Mouse (Mus musculus): ENCODE data around the gene Ets2. TPM values are rescaled to one million over a fixed set of nuclear protein-coding genes. Genes with fewer than 3 reads are reported as not detected.
"Not testable (repeated sequence)": the region's sequence is repeated elsewhere in the genome, so short reads cannot be mapped to it uniquely, and the experiment has no call there.

The Ets2 gene
- polyA plus RNA-seq, 1 experiment: 42.6 TPM

- no peak for DNase-seq (ENCODE audit: low spot score)
These were observed 32.9 kb downstream of the Ets2 start for GRCm38 (mm10) chr16:95734785-95735184.

DNA sequence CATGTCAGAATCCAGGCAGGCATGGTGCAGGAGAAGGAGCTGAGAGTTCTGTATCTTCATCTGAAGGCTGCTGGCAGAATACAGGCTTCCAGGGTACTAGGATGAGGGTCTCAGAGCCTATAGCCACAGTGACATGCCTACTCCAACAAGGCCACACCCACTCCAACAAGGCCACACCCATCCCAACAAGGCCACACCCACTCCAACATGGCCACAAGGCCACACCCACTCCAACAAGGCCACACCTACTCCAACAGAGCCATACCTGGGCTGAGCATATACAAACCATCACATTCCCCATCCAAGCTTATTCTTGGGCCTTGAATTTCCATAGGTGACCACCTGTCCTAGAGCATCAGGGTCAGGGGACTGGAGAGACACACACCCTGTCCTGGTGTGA lies 34.2 kb downstream of the Ets2 start:
- no peak for DNase-seq (ENCODE audit: low spot score)

DNA sequence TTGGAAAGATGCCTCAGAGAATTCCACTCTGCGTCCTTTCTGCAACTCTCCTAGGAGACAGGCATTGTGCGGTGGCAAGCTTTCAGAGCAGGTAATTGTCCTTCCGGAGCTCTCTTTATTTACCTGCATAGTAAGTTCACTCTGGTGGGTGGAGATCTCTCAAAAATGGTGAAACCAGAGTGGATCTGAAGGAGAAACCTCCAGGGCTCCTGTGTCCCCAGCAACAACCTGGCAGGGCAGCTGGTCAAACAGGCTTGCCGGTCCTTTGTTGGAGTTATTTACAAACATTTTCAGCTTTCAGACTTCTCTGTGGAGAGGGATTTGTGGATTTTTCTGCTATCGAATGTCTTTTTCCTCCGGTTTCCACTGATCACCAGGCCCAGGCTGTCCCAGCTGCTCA lies 34.6 kb downstream of the Ets2 start:
- no peak for DNase-seq (ENCODE audit: low spot score)

DNA sequence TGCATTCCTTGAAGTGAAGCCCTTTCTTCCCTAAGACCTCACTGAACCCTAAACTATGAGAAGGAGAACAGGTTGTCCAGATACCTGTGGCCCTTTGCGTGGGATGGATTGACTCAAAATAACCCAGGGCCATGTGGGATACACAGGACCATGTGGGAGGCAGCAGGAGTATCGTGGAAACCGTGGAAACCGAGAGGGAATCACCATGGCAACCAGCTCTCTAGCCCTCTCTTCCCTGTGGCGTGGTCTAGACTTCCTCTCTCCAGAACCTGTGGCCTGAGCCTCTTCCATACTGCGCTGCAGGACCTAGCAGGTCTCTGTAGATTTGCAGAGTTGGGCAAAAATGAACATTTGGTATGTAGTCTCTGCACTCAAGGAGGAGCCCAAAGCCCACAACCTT lies 37.6 kb downstream of the Ets2 start:
- DNase-seq (ENCODE audit: low spot score): no peak

DNA sequence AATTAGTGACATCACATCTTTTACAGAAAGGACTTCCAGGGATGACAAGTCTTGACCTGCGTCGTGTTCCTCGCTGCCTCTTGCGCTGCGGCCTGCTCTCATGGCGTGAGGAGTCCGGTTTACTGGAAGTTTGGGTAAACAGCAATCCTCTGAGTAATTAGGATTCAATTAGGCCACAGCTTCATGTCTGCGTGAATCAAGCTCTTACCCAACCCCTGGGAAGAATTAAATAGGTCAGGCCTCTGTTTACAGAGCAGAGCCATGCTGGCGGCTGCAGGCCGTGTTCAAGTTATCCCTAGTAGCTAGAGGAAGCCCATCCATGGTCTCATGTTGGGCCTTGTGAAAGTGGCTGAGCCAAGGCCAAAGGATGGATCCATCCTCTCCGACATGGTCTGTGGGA lies 39.5 kb downstream of the Ets2 start:
- DNase-seq (ENCODE audit: low spot score): no peak

DNA sequence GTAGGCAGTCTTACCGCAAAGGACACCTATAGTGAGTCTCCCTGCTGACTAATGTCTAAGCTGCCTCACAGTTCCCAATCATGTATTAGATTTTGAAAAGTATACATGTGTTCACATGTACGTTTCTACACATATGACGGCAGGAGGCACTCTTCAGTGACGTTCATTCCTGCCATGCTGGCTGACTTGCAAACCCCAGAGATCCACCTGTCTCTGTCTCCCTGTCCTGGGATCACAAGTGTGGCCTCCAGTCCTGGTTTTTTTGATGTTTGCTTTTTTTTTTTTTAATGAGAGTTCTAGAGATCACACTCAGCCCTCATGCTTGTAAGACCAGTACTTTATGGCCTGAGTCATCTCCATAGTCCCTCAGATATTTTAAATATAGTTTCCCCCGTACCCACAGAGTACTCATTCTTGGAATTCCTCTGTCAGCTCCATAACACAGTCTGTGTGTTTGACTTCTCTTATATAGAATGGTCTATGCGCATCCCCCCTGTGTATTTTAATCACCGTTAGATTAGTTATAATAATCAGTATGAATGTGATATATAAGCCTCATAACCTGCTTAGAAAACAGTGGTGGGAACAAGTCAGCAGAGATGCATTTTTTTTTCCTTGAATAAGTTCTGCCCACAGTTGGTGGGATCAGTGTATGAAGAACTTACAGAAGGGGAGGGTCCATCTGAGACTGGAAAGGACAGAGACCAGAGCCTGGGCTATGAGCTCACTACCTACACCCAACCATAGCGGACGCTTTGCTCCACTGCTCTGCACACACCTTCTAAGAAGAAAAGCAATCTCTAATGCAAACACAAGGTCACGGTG lies 40.3 kb downstream of the Ets2 start:
- DNase-seq (ENCODE audit: low spot score): no peak

DNA sequence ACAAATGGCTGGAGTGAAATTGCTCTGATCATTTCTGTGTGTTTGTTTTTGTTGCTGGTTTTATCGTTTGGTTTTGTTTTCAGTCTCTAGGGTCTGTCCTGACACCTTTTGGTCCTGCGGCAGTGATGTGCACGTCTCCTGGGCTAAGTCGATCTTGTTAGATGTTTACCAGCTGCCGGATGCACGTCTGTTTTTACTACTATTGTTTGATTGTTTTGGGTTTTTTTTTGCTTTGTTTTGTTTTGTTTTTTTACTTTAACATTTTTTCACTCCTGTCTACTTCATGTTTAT lies 40.8 kb downstream of the Ets2 start:
- no peak for DNase-seq (ENCODE audit: low spot score)

DNA sequence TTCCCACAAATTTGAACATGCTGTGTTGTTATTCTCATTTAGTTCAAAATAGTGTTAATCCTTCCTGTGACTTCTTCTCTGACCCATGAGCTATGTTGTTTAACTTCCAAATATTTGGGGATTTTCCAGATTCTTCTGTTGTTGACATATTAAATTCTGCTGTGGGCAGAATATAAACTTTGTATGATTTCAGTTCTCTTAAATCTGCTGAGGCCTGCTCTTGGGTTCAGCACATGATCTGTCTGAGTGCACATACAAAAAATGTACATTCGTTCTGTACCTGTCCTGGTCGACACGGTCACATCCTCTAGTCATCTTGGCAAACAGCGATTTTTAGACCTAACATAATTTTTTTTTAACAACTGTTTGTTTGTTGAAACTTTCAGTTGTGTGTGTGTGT lies 41.2 kb downstream of the Ets2 start:
- DNase-seq (ENCODE audit: low spot score): no peak

DNA sequence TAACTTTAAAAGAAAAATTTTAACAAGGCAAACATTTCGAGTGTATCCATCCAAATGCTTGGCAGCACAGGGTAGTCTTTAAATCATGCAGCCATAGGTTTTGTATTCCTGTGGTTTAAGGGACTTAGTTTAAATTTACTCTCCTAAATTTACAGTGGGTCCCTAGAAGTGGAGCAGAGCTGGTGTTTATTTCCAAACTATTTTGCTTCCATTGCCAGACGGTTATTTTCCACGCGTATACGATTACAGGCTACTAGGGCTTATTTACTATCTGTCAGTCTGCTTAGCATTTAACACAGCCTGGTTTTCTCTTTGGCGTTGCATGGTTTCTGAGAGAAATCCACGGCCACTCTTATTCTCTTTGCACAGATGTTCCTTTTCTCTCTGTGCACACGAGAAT lies 42.9 kb downstream of the Ets2 start:
- no peak for DNase-seq (ENCODE audit: low spot score)

DNA sequence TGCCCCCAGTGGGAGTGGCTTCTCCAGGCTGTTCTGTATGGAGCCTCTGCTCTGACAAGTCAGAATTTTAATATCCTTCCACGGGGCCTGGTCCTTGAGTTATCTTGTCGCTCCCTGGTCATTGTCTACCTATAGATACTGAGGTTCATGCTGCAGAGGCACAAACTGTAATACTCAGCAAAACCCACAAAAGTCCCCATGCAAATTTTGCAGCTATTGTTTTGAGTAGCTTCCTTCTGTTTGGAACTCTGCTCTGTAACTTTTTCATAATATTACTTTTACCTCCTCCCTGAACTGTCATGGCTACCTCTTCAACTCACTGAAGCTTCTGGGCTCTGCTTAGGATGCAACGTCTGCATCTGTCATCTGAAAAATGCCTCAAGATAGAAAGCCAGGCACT lies 43.8 kb downstream of the Ets2 start:
- no peak for DNase-seq (ENCODE audit: low spot score)

DNA sequence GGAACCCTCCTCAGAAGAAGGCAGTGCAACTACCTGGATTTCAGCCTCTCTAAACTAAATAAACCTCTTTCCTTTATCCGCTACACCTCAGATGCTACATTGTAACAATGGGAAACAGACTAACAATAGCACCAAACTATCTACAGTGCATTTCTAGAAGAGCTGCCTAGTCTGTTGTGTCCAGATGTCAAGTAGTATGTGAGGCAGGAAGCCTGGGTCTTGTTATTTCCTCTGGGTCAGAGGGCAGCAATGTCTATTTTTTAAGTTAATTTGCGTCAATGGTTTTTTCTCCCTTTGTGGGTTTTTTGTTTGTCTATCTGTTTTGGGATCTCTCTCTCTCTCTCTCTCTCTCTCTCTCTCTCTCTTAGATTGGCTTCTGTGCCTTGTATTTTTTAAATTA lies 44.7 kb downstream of the Ets2 start:
- no peak for DNase-seq (ENCODE audit: low spot score)

GRCm38 (mm10) chr16:95749291-95750103 lies 47.6 kb downstream of the Ets2 start:
- no peak for DNase-seq (ENCODE audit: low spot score)

- DNase-seq (ENCODE audit: low spot score): no peak
These were observed 48.3 kb downstream of the Ets2 start for GRCm38 (mm10) chr16:95750211-95750629.

- DNase-seq (ENCODE audit: low spot score): no peak
These were observed 50.6 kb downstream of the Ets2 start for GRCm38 (mm10) chr16:95752502-95752901.

DNA sequence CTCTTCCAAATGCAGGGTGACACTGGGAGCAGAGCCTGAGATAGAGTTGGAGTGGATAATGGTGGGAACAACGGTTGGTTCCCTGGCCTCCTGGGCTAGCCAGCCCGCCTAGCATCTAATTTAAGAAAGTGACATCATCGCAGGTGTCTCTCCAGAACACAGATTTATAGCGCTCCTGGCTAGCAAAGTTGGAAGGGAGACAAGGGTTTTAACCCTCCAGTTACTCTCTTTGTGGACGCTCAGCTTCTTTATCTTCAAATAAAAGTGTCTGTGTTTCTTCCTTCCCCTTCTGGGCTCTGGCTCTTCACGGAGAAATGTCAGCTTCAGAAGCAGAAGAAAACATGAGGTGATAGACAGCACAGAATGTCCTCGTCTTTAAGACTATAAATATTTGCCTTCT lies 51.4 kb downstream of the Ets2 start:
- no peak for DNase-seq (ENCODE audit: low spot score)

DNA sequence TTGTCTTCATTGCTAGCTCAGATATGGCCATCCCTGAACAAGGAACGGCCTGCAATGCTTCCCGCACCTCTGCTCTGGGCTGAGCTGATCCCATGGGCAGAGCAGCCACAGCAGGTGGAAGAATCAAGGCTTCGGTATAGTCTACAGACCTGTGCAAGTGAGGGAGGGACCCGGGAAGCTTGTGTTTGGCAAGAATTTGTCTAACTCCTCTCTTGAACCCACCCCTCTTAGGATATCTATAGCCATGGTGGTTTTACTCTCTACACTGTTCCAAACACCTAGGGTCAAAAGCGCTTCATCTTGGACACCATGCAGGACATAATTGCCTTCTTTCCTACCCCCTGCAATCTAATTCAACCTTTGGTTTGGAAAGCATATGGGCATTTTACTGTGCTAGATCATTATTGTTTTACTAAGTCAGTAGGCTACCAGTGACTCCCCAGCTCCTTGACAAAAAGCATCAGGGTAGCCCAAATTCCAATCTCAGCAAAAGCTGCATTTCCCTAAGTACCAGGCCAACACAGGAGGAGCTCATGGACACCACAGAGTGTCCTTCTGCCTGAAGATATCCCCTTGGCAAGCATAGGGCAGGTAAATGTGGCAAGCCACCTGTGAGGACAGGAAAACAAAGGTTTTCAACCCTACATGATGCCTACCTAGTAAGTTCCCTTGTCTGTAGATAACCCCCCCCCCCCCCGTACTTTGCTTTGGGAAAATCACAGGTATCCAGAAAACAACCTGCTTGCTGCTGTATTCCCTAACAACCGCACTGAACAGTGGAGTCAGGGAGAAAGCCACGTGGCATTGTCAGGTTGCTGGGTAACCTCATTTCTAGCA lies 57.5 kb downstream of the Ets2 start:
- DNase-seq (ENCODE audit: low spot score): no peak

GRCm38 (mm10) chr16:95759988-95760391 lies 58.1 kb downstream of the Ets2 start:
- DNase-seq (ENCODE audit: low spot score): no peak

DNA sequence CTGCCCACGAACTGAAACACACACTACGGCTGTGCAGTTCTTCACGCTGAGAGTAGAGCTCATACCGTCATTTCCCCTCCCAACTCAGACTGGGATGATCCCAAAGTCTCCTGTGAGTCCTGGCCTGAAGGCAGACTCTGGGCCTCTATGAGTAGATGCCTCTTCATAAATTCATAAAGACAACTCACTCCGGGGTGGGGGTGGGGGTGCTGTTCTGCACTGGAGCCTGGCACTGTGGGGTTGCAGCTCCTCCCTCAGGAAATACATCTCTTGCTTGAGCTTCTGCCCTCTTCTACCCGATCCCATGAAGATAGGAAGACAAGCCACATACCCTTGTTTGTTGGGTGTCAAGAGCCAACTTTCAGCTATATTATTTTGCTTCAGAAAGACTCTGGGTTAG lies 59.9 kb downstream of the Ets2 start:
- no peak for DNase-seq (ENCODE audit: low spot score)

DNA sequence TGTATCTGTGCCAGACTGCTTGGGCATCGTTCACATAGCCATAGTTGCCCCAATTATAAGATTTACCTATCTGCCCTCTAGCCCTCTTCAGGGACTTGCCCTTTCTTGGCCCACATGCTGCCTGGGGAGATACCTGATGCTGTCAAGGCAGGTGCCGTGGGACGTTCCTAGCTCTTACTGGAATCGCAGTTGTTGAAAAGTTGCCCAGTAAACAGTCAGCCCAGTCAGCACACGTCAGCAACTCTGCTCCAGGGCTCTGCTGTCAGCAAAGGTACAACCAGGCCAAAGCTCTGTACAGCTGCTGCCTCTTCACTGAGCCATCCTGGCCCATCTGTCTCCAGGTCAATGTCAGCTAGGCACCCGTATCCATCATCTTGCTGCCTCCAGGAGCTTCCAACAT lies 61.3 kb downstream of the Ets2 start:
- DNase-seq (ENCODE audit: low spot score): no peak

GRCm38 (mm10) chr16:95764041-95764440 lies 62.2 kb downstream of the Ets2 start:
- not testable (repeated sequence) for DNase-seq (ENCODE audit: low spot score)

- no peak for DNase-seq (ENCODE audit: low spot score)
These were observed 64.3 kb downstream of the Ets2 start for GRCm38 (mm10) chr16:95766181-95766580.

GRCm38 (mm10) chr16:95767246-95767645 lies 65.4 kb downstream of the Ets2 start:
- DNase-seq (ENCODE audit: low spot score): no peak

All from urinary bladder, adult 2 months (tissue).